Mouse (Mus musculus): ENCODE measurements around the gene Capn7. TPM values are rescaled to one million over a fixed set of nuclear protein-coding genes. Genes with fewer than 3 reads are reported as not detected.

Gene Capn7
- total RNA-seq, 1 experiment = 23.7 TPM

DNA sequence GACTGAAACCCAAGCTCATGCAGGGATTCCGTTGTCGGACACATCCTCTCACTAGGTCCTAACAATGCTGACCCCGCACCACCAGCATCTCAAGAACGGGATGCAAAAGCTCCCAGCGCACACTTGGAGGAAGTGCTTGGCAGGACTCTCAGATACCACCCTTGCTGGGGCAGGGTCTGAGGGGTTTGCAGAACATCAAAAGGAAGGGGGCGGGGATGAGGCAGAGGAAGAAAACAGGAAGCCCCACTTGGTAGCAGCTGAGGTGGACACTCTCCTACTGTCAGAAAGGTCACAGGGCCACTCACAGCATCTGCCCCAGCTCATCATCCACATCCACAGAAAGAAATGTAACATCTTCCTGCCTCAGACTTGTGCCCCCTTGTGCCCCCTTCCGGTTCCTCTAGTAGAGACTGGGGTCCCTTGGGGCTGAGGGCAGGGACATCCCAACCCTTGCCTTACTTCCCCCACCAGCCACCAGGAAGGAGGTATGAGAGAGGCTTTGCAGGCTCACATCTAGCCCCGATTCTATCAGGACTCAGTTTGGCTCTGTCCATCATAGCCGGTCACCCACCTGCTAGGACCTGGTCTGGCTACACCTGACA lies 73.8 kb downstream of the Capn7 start:
- in situ Hi-C loops (cut with MboI; ENCODE audit: low sequenced_read_pairs in 2 of 2, unreplicated experiment in 2 of 2) = no loop called here
- DNase-seq (ENCODE audit: low read depth, low spot score) = no peak

DNA sequence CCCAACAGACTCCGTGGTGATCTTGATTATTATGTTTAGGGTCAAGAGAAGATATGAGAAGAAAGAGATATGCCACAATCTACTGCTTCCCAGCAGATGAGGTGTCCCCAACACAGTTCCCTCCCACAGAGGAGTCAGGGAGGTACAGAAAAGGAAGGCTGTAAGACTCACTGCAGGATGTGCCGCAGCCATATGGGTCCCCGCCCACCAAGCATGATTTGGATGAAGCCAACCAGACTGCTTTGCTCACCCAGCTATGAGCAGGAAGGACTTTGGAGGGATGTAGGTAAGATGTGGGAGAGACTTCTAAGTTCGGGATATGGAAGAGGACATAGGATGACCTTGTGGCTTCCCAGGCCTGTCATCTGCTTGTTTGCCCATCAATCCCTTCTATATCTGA lies 74.3 kb downstream of the Capn7 start:
- TF ChIP-seq CHD2 (IDR thresholded peaks at IDR 0.05; ENCODE audit: low read depth, low read length) (no peak), HCFC1 (IDR thresholded peaks at IDR 0.05; ENCODE audit: borderline replicate concordance, insufficient read depth, low read length) (no peak), ZNF384 (IDR thresholded peaks at IDR 0.05; ENCODE audit: low read depth, low read length) (no peak), MAFK (IDR thresholded peaks at IDR 0.05; ENCODE audit: insufficient read depth, low read depth, low read length) (no peak), ZC3H11A (IDR thresholded peaks at IDR 0.05; ENCODE audit: borderline replicate concordance, low read depth, low read length) (no peak)
- H3K36me3 ChIP-seq (ENCODE audit: control insufficient read depth, insufficient read depth, low read length, poor library complexity, severe bottlenecking) = no peaks in the 10 kb centered on the region
- no peak overlapping the region for H3K4me3 ChIP-seq (ENCODE audit: insufficient read depth in 1 of 2, low read depth in 1 of 2, low read length in 2 of 2, poor library complexity in 1 of 2, severe bottlenecking in 1 of 2)
- no peak overlapping the region for H3K27ac ChIP-seq (ENCODE audit: insufficient read depth, low read depth, low read length, poor library complexity, severe bottlenecking)
- H3K4me1 ChIP-seq (ENCODE audit: control insufficient read depth in 2 of 2, insufficient read depth in 2 of 2, low read length in 2 of 2, poor library complexity in 1 of 2) = peaks cover 0 to 5% of the 10 kb centered on the region in 2 experiments; a peak in 2 of 4 replicates
- no peaks in the 10 kb centered on the region for H3K9me3 ChIP-seq (ENCODE audit: control insufficient read depth, insufficient read depth, low read depth, low read length)
- no peak for DNase-seq (ENCODE audit: low read depth, low spot score)
- no peak overlapping the region for H3K9ac ChIP-seq (ENCODE audit: insufficient read depth, low read depth, low read length, poor library complexity, severe bottlenecking)
- in situ Hi-C loops (cut with MboI; ENCODE audit: low sequenced_read_pairs in 2 of 2, unreplicated experiment in 2 of 2) = no loop called here

More for the DNA sequence above, 73.8 kb downstream of the Capn7 start:
- no peak overlapping the region for H3K9ac ChIP-seq (ENCODE audit: insufficient read depth, low read depth, low read length, poor library complexity, severe bottlenecking)
- no peak overlapping the region for H3K4me3 ChIP-seq (ENCODE audit: insufficient read depth in 1 of 2, low read depth in 1 of 2, low read length in 2 of 2, poor library complexity in 1 of 2, severe bottlenecking in 1 of 2)
- peaks cover 0 to 5% of the 10 kb centered on the region in 2 experiments; a peak in 2 of 4 replicates for H3K4me1 ChIP-seq (ENCODE audit: control insufficient read depth in 2 of 2, insufficient read depth in 2 of 2, low read length in 2 of 2, poor library complexity in 1 of 2)
- H3K9me3 ChIP-seq (ENCODE audit: control insufficient read depth, insufficient read depth, low read depth, low read length) = no peaks in the 10 kb centered on the region
- no peak for TF ChIP-seq ZNF384 (IDR thresholded peaks at IDR 0.05; ENCODE audit: low read depth, low read length)
- no peak for TF ChIP-seq CHD2 (IDR thresholded peaks at IDR 0.05; ENCODE audit: low read depth, low read length)
- no peak for TF ChIP-seq MAFK (IDR thresholded peaks at IDR 0.05; ENCODE audit: insufficient read depth, low read depth, low read length)
- peak overlapping the region; percentile 16; the same call in 1 of the 2 replicates for H3K27ac ChIP-seq (ENCODE audit: insufficient read depth, low read depth, low read length, poor library complexity, severe bottlenecking)
- H3K36me3 ChIP-seq (ENCODE audit: control insufficient read depth, insufficient read depth, low read length, poor library complexity, severe bottlenecking) = no peaks in the 10 kb centered on the region

DNA sequence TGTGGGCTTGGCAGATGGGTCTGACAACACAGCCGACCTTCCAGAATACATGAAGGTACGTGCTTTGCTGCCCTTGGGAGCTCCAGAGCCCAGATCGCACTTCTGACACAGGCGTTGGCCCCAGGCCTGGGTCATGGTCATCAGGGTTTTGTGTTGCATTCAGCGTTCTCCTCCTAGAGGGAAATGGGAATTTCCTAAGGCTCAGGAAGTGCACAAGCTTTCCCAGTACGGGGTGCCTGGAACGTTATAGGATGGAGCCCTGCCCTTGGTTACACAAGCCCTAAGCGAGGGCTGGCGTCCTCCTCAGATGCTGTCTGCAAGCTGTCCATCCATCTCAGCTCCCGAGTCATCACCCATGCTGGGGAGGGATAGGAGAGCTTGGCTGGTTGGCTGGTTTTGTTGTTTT lies 76.2 kb downstream of the Capn7 start:
- H3K9me3 ChIP-seq (ENCODE audit: control insufficient read depth, insufficient read depth, low read depth, low read length) = no peaks in the 10 kb centered on the region
- TF ChIP-seq CHD2 (IDR thresholded peaks at IDR 0.05; ENCODE audit: low read depth, low read length) (no peak), ZNF384 (IDR thresholded peaks at IDR 0.05; ENCODE audit: low read depth, low read length) (no peak), MAFK (IDR thresholded peaks at IDR 0.05; ENCODE audit: insufficient read depth, low read depth, low read length) (no peak), ZC3H11A (IDR thresholded peaks at IDR 0.05; ENCODE audit: borderline replicate concordance, low read depth, low read length) (no peak), HCFC1 (IDR thresholded peaks at IDR 0.05; ENCODE audit: borderline replicate concordance, insufficient read depth, low read length) (no peak)
- DNase-seq (ENCODE audit: low read depth, low spot score) = no peak
- peaks cover 0 to 5% of the 10 kb centered on the region in 2 experiments; a peak in 2 of 4 replicates for H3K4me1 ChIP-seq (ENCODE audit: control insufficient read depth in 2 of 2, insufficient read depth in 2 of 2, low read length in 2 of 2, poor library complexity in 1 of 2)
- in situ Hi-C loops (cut with MboI; ENCODE audit: low sequenced_read_pairs in 2 of 2, unreplicated experiment in 2 of 2) = no loop called here
- no peaks in the 10 kb centered on the region for H3K36me3 ChIP-seq (ENCODE audit: control insufficient read depth, insufficient read depth, low read length, poor library complexity, severe bottlenecking)
- no peak overlapping the region for H3K4me3 ChIP-seq (ENCODE audit: insufficient read depth in 1 of 2, low read depth in 1 of 2, low read length in 2 of 2, poor library complexity in 1 of 2, severe bottlenecking in 1 of 2)
- H3K27ac ChIP-seq (ENCODE audit: insufficient read depth, low read depth, low read length, poor library complexity, severe bottlenecking) = no peak overlapping the region
- no peak overlapping the region for H3K9ac ChIP-seq (ENCODE audit: insufficient read depth, low read depth, low read length, poor library complexity, severe bottlenecking)

DNA sequence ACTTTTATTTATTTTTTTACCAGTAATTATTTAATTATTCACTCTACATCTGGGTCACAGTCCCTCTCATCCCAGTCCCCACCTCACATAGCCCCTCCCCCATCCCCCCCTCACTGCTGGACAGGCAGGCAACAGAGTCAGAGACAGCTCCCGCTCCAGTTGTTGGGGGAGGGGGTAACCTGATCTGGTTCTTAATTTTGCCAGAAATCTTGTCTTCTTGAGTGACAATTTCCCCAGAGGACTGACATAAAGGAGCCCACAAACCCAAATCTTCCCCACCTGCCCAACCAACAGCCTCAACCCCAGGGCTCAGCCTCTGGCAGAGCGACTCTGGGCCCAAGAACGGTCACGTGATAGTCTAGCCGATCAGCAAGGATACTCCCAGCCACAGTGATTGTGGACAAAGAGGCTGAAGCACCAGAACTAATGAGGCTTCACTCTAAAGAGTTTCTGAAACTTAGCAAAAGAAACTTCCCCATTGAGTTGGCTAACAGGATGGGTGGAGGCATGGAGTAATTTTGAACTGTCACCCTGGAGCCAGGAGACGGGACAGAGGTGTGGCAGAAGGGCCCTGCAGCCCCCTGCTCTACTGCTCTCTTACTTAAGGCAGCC lies 77.1 kb downstream of the Capn7 start:
- H3K36me3 ChIP-seq (ENCODE audit: control insufficient read depth, insufficient read depth, low read length, poor library complexity, severe bottlenecking) = no peaks in the 10 kb centered on the region
- H3K9ac ChIP-seq (ENCODE audit: insufficient read depth, low read depth, low read length, poor library complexity, severe bottlenecking) = no peak overlapping the region
- no peak overlapping the region for H3K4me3 ChIP-seq (ENCODE audit: insufficient read depth in 1 of 2, low read depth in 1 of 2, low read length in 2 of 2, poor library complexity in 1 of 2, severe bottlenecking in 1 of 2)
- no peaks in the 10 kb centered on the region for H3K9me3 ChIP-seq (ENCODE audit: control insufficient read depth, insufficient read depth, low read depth, low read length)
- in situ Hi-C loops (cut with MboI; ENCODE audit: low sequenced_read_pairs in 2 of 2, unreplicated experiment in 2 of 2) = no loop called here
- peaks cover 0 to 5% of the 10 kb centered on the region in 2 experiments; a peak in 2 of 4 replicates for H3K4me1 ChIP-seq (ENCODE audit: control insufficient read depth in 2 of 2, insufficient read depth in 2 of 2, low read length in 2 of 2, poor library complexity in 1 of 2)
- no peak for DNase-seq (ENCODE audit: low read depth, low spot score)
- TF ChIP-seq ZNF384 (IDR thresholded peaks at IDR 0.05; ENCODE audit: low read depth, low read length) = no peak
- no peak overlapping the region for H3K27ac ChIP-seq (ENCODE audit: insufficient read depth, low read depth, low read length, poor library complexity, severe bottlenecking)

Measured in ES-E14 (cell line).